Comparison of ENCODE assay signal across 8 mouse cellular contexts in the genomic region with DNA sequence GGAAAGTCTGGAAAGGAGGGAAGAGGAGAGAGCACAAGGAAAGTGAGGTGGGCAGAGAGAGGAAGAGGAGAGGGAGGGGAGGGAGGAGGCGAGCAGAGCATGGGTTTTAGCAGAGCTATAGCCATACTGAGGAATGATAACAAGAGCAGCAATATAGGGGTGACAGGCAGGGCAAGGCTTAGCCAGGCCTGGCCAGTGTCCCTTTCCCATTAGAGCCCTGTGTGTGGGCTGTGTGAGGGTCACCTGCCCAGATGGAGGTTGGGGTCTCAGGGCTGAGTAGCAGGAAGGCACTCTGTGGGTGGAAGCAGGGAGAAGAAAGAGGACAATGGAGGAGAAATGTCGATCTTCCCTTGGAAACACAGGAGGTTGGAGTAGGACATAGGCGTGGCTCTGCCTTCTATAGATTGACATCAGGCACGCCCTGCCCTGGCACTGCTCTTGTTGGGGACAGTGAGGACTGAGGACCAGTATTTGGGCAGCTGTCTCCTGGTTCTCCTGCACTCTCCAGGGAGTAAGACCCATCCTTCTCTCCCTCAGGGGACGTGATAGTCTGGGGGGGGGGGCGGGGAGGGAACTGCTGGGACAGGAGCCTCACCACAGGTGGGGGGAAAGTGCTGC. TPM values are rescaled to one million over a fixed set of nuclear protein-coding genes. Genes with fewer than 3 reads are reported as not detected.
A peak's percentile ranks its signal among the peaks of the same experiment; 100 is the strongest.
DNase-seq lines count a peak whose midpoint lies in the region; ATAC-seq and TF ChIP-seq lines count a peak whose summit lies in the region.

No protein-coding gene starts in this region.

- H3ac ChIP-seq in myocyte (ENCODE audit: control insufficient read depth, insufficient read length), result peak overlapping the region; percentile 7

- H3K9ac ChIP-seq in lung, embryonic 16.5 days (ENCODE audit: low read length), result peak overlapping the region; percentile 65
- H3K9ac ChIP-seq in intestine, postnatal 0 days (ENCODE audit: low read depth, low read length), result peak overlapping the region; percentile 32

- peak; percentile 59 for ATAC-seq in lung, embryonic 16.5 days (ENCODE audit: low read depth)
- ATAC-seq in intestine, postnatal 0 days, result peak; percentile 49

- H3K4me3 ChIP-seq in lung, embryonic 16.5 days (ENCODE audit: low read length), result peak overlapping the region; percentile 53
- H3K4me3 ChIP-seq in embryonic fibroblast, embryonic 13.5 days (ENCODE audit: insufficient read depth, low read length), result no peak overlapping the region
- H3K4me3 ChIP-seq in intestine, postnatal 0 days (ENCODE audit: low read depth, low read length), result peak overlapping the region; percentile 35
- H3K4me3 ChIP-seq in myocyte, result peak overlapping the region; percentile 10

- 24% methylated on average over 4 of the region's 6 CpGs for WGBS in lung, embryonic 16.5 days
- WGBS in intestine, postnatal 0 days, result 17% methylated on average over 6 of the region's 6 CpGs

- no peak for DNase-seq in lung, postnatal 25 days (ENCODE audit: low spot score)
- DNase-seq in cerebellum, adult 9-10 months, result no peak
- no peak for DNase-seq in ovary, postnatal 14 days (ENCODE audit: low spot score)
- DNase-seq in left cerebral cortex, adult 18-20 months (ENCODE audit: low spot score in 2 of 2), result no peak

- no peaks in the 10 kb centered on the region for H3K36me3 ChIP-seq in lung, embryonic 16.5 days (ENCODE audit: control insufficient read depth, insufficient read depth, low read length)
- no peaks in the 10 kb centered on the region for H3K36me3 ChIP-seq in intestine, postnatal 0 days (ENCODE audit: control insufficient read depth, insufficient read depth)
- no peaks in the 10 kb centered on the region for H3K36me3 ChIP-seq in myocyte (ENCODE audit: control insufficient read depth, insufficient read depth)

- H3K9me3 ChIP-seq in lung, embryonic 16.5 days (ENCODE audit: control insufficient read depth, low read length), result no peaks in the 10 kb centered on the region
- no peaks in the 10 kb centered on the region for H3K9me3 ChIP-seq in intestine, postnatal 0 days (ENCODE audit: control insufficient read depth)

- H3K27me3 ChIP-seq in lung, embryonic 16.5 days (ENCODE audit: control insufficient read depth, insufficient read depth, low read depth, low read length), result no peaks in the 10 kb centered on the region
- no peaks in the 10 kb centered on the region for H3K27me3 ChIP-seq in intestine, postnatal 0 days (replicated peaks; ENCODE audit: control insufficient read depth, insufficient read depth, low read length)
- no peaks in the 10 kb centered on the region for H3K27me3 ChIP-seq in myocyte (ENCODE audit: control insufficient read depth, insufficient read depth, insufficient read length)

- H3K27ac ChIP-seq in lung, embryonic 16.5 days (ENCODE audit: low read length), result peak overlapping the region; percentile 57
- peak overlapping the region; percentile 60 for H3K27ac ChIP-seq in embryonic fibroblast, embryonic 13.5 days (ENCODE audit: insufficient read depth, low read length)
- H3K27ac ChIP-seq in intestine, postnatal 0 days (ENCODE audit: low read depth, low read length), result 0 out of 2 replicates have a peak overlapping the region, but pooled peaks have one; percentile 2

- no peak for TF ChIP-seq CTCF in embryonic fibroblast, embryonic 13.5 days (IDR thresholded peaks at IDR 0.05; ENCODE audit: borderline replicate concordance, insufficient read depth, low read length)
- no peak for TF ChIP-seq CTCF in intestine, postnatal 0 days (IDR thresholded peaks at IDR 0.05; ENCODE audit: low read depth)

- no peaks in the 10 kb centered on the region for H3K79me2 ChIP-seq in myocyte (ENCODE audit: control insufficient read depth, insufficient read depth)

- no peak for TF ChIP-seq POLR2A in embryonic fibroblast, embryonic 13.5 days (IDR thresholded peaks at IDR 0.05; ENCODE audit: low read depth, low read length)
- TF ChIP-seq POLR2A in myocyte (IDR thresholded peaks at IDR 0.05; ENCODE audit: insufficient read length, low read depth), result no peak

- peaks cover 18% of the 10 kb centered on the region for H3K4me1 ChIP-seq in lung, embryonic 16.5 days (replicated peaks; ENCODE audit: control insufficient read depth, insufficient read depth, low read length)
- peaks cover 20% of the 10 kb centered on the region for H3K4me1 ChIP-seq in embryonic fibroblast, embryonic 13.5 days (ENCODE audit: control insufficient read depth, insufficient read depth, low read length)
- H3K4me1 ChIP-seq in intestine, postnatal 0 days (replicated peaks; ENCODE audit: control insufficient read depth, insufficient read depth, low read length), result no peaks in the 10 kb centered on the region

- H3K4me2 ChIP-seq in lung, embryonic 16.5 days (ENCODE audit: low read depth, low read length), result peak overlapping the region; percentile 84
- H3K4me2 ChIP-seq in intestine, postnatal 0 days (replicated peaks; ENCODE audit: low read depth), result peak overlapping the region; percentile 70
- H3K4me2 ChIP-seq in myocyte (ENCODE audit: low read depth), result peak overlapping the region; percentile 89

TF ChIP-seq in myocyte, 11 proteins besides CTCF, POLR2A, EP300 and RAD21:
- no peak for TF ChIP-seq POLR2AphosphoS2 (IDR thresholded peaks at IDR 0.05; ENCODE audit: insufficient read length, low read depth)
- TF ChIP-seq REST (IDR thresholded peaks at IDR 0.05; ENCODE audit: insufficient read depth, insufficient read length), result no peak
- no peak for TF ChIP-seq MYOD1 (IDR thresholded peaks at IDR 0.05; ENCODE audit: control insufficient read depth in 1 of 3, insufficient read length in 2 of 3, low read depth in 2 of 3)
- no peak for TF ChIP-seq CEBPB (IDR thresholded peaks at IDR 0.05; ENCODE audit: insufficient read depth, poor library complexity, severe bottlenecking)
- TF ChIP-seq TCF3 (IDR thresholded peaks at IDR 0.05; ENCODE audit: insufficient read length, low read depth), result no peak
- TF ChIP-seq USF1 (IDR thresholded peaks at IDR 0.05; ENCODE audit: low read depth), result no peak
- TF ChIP-seq E2F4 (IDR thresholded peaks at IDR 0.05; ENCODE audit: insufficient read depth), result no peak
- TF ChIP-seq MAX (IDR thresholded peaks at IDR 0.05; ENCODE audit: low read depth), result no peak
- TF ChIP-seq TCF12 (IDR thresholded peaks at IDR 0.05; ENCODE audit: insufficient read depth, poor library complexity, severe bottlenecking), result no peak
- TF ChIP-seq SRF (IDR thresholded peaks at IDR 0.05; ENCODE audit: control insufficient read depth, insufficient read length, low read depth), result no peak
- TF ChIP-seq MYOG (IDR thresholded peaks at IDR 0.05; ENCODE audit: control insufficient read depth in 1 of 3, insufficient read depth in 1 of 3, insufficient read length in 2 of 3, low read depth in 2 of 3), result no peak

RNA-seq across cellular contexts. Expression of gene Mrgpre, which starts 0.8 kb away (rescaled TPM):
- 1.4 and 1.6 TPM in 2 replicates for polyA plus RNA-seq in lung, embryonic 16.5 days (2015; fragmentation: Nextera tagmentation; extraction: Ambion mirVana)
- polyA plus RNA-seq in embryonic fibroblast, embryonic 13.5 days (2011; ENCODE audit: insufficient read length, low read depth, missing spikeins), result 2.3 and 2.5 TPM in 2 replicates
- polyA plus RNA-seq in intestine, postnatal 0 days (2015; fragmentation: Nextera tagmentation; extraction: Ambion mirVana), result 1.0 and 1.5 TPM in 2 replicates
- 1.9 TPM for polyA plus RNA-seq in myocyte (2012; fragmentation: generic; extraction: Trizol)
- total RNA-seq in left cerebral cortex, adult 18-20 months (2021), result 1 to 10 TPM; 6.4 to 7.2 TPM

RNA-seq across cellular contexts. Expression of gene Mrgprg, which starts 16.7 kb away (rescaled TPM):
- polyA plus RNA-seq in lung, embryonic 16.5 days (2015; fragmentation: Nextera tagmentation; extraction: Ambion mirVana), result not detected in 2 replicates
- polyA plus RNA-seq in embryonic fibroblast, embryonic 13.5 days (2011; ENCODE audit: insufficient read length, low read depth, missing spikeins), result not detected in 2 replicates
- not detected in 2 replicates for polyA plus RNA-seq in intestine, postnatal 0 days (2015; fragmentation: Nextera tagmentation; extraction: Ambion mirVana)
- not detected for polyA plus RNA-seq in myocyte (2012; fragmentation: generic; extraction: Trizol)
- total RNA-seq in left cerebral cortex, adult 18-20 months (2021), result not detected

RNA-seq across cellular contexts. Expression of gene Osbpl5, which starts 26.7 kb away (rescaled TPM):
- 45.5 and 48.3 TPM in 2 replicates for polyA plus RNA-seq in lung, embryonic 16.5 days (2015; fragmentation: Nextera tagmentation; extraction: Ambion mirVana)
- polyA plus RNA-seq in embryonic fibroblast, embryonic 13.5 days (2011; ENCODE audit: insufficient read length, low read depth, missing spikeins), result 54.2 and 70.5 TPM in 2 replicates
- 11.3 and 13.1 TPM in 2 replicates for polyA plus RNA-seq in intestine, postnatal 0 days (2015; fragmentation: Nextera tagmentation; extraction: Ambion mirVana)
- polyA plus RNA-seq in myocyte (2012; fragmentation: generic; extraction: Trizol), result 49.6 TPM
- total RNA-seq in left cerebral cortex, adult 18-20 months (2021), result 10 to 100 TPM; 34.1 to 36.6 TPM

RNA-seq across cellular contexts. Expression of gene Nadsyn1, which starts 39.2 kb away (rescaled TPM):
- polyA plus RNA-seq in lung, embryonic 16.5 days (2015; fragmentation: Nextera tagmentation; extraction: Ambion mirVana), result 7.7 and 8.9 TPM in 2 replicates
- 6.6 and 7.0 TPM in 2 replicates for polyA plus RNA-seq in embryonic fibroblast, embryonic 13.5 days (2011; ENCODE audit: insufficient read length, low read depth, missing spikeins)
- 24.8 and 26.4 TPM in 2 replicates for polyA plus RNA-seq in intestine, postnatal 0 days (2015; fragmentation: Nextera tagmentation; extraction: Ambion mirVana)
- 5.7 TPM for polyA plus RNA-seq in myocyte (2012; fragmentation: generic; extraction: Trizol)
- 1 to 10 TPM; 4.7 to 9.0 TPM for total RNA-seq in left cerebral cortex, adult 18-20 months (2021)

RNA-seq across cellular contexts. Expression of gene Dhcr7, which starts 39.5 kb away (rescaled TPM):
- 24.3 and 27.3 TPM in 2 replicates for polyA plus RNA-seq in lung, embryonic 16.5 days (2015; fragmentation: Nextera tagmentation; extraction: Ambion mirVana)
- 33.8 and 36.6 TPM in 2 replicates for polyA plus RNA-seq in embryonic fibroblast, embryonic 13.5 days (2011; ENCODE audit: insufficient read length, low read depth, missing spikeins)
- 30.4 and 31.2 TPM in 2 replicates for polyA plus RNA-seq in intestine, postnatal 0 days (2015; fragmentation: Nextera tagmentation; extraction: Ambion mirVana)
- polyA plus RNA-seq in myocyte (2012; fragmentation: generic; extraction: Trizol), result 107 TPM
- 10 to 100 TPM; 34.4 to 36.7 TPM for total RNA-seq in left cerebral cortex, adult 18-20 months (2021)

Comparison
In these comparisons a context has a peak if more than half of its experiments do, and no peak if none do; other contexts are left out.
1. H3K27ac ChIP-seq: peak in every context shown above with its lines; median percentile 60 in embryonic fibroblast, embryonic 13.5 days; 57 in lung, embryonic 16.5 days; 2 in intestine, postnatal 0 days.